Mouse (Mus musculus): Measurements from ENCODE around the gene Ezh1. TPM values are rescaled to one million over a fixed set of nuclear protein-coding genes. Genes with fewer than 3 reads are reported as not detected.

Gene Ezh1
- polyA plus RNA-seq, 1 experiment from 2014 or later: 10.2 TPM

- Histone ChIP-seq H3K4me1 (peaks cover 5% of the 10 kb centered on the region), H3K27ac (no peak overlapping the region), H3K4me3 (no peak overlapping the region), H3K9me3 (no peaks in the 10 kb centered on the region), H3K36me3 (replicated peaks) (no peaks in the 10 kb centered on the region), H3K27me3 (ENCODE audit: poor library complexity, severe bottlenecking) (no peaks in the 10 kb centered on the region)
- WGBS: 71% methylated on average over 2 of the region's 2 CpGs
- DNase-seq (ENCODE audit: extremely low spot score, low spot score): no peak
Observed at GRCm38 (mm10) chr11:101220853-101221252, 5.4 kb downstream of the Ezh1 start.

- WGBS: 86% methylated on average over 10 of the region's 10 CpGs
- peaks cover 10% of the 10 kb centered on the region; the same call in 1 of the 2 replicates for H3K36me3 ChIP-seq (replicated peaks)
- H3K4me1 ChIP-seq: no peaks in the 10 kb centered on the region
- no peak overlapping the region for H3K27ac ChIP-seq
- H3K27me3 ChIP-seq (ENCODE audit: poor library complexity, severe bottlenecking): no peaks in the 10 kb centered on the region
- no peaks in the 10 kb centered on the region for H3K9me3 ChIP-seq
- no peak overlapping the region for H3K4me3 ChIP-seq
- no peak for DNase-seq (ENCODE audit: extremely low spot score, low spot score)
Observed at GRCm38 (mm10) chr11:101218436-101219055, 7.7 kb downstream of the Ezh1 start.

GRCm38 (mm10) chr11:101216936-101217335 lies 9.3 kb downstream of the Ezh1 start:
- H3K4me1 ChIP-seq: no peaks in the 10 kb centered on the region
- H3K27me3 ChIP-seq (ENCODE audit: poor library complexity, severe bottlenecking): no peaks in the 10 kb centered on the region
- H3K4me3 ChIP-seq: no peak overlapping the region
- WGBS: 91% methylated on average over 5 of the region's 5 CpGs
- no peak overlapping the region for H3K27ac ChIP-seq
- peaks cover 18% of the 10 kb centered on the region for H3K36me3 ChIP-seq (replicated peaks)
- H3K9me3 ChIP-seq: no peaks in the 10 kb centered on the region
- DNase-seq (ENCODE audit: extremely low spot score, low spot score): no peak

GRCm38 (mm10) chr11:101211970-101212369 lies 14.3 kb downstream of the Ezh1 start:
- Histone ChIP-seq H3K27ac (no peak overlapping the region), H3K4me1 (no peaks in the 10 kb centered on the region), H3K9me3 (no peaks in the 10 kb centered on the region), H3K4me3 (no peak overlapping the region), H3K36me3 (replicated peaks) (peaks cover 38% of the 10 kb centered on the region), H3K27me3 (ENCODE audit: poor library complexity, severe bottlenecking) (no peaks in the 10 kb centered on the region)
- WGBS: 59% methylated on average over 3 of the region's 3 CpGs
- no peak for DNase-seq (ENCODE audit: extremely low spot score, low spot score)

- Histone ChIP-seq H3K27ac (0 out of 2 replicates have a peak overlapping the region, but pooled peaks have one; percentile 44), H3K36me3 (replicated peaks) (peaks cover 29% of the 10 kb centered on the region), H3K4me1 (peaks cover 4% of the 10 kb centered on the region; the same call in 1 of the 2 replicates), H3K9me3 (no peaks in the 10 kb centered on the region), H3K4me3 (peak overlapping the region; percentile 8; the same call in 1 of the 2 replicates), H3K27me3 (ENCODE audit: poor library complexity, severe bottlenecking) (no peaks in the 10 kb centered on the region)
- no peak for DNase-seq (ENCODE audit: extremely low spot score, low spot score)
- WGBS: 27% methylated on average over 7 of the region's 7 CpGs
Observed at GRCm38 (mm10) chr11:101200986-101201385, 25.3 kb downstream of the Ezh1 start.

GRCm38 (mm10) chr11:101199555-101199954 lies 26.7 kb downstream of the Ezh1 start:
- WGBS: 93% methylated on average over 3 of the region's 3 CpGs
- H3K27ac ChIP-seq: no peak overlapping the region
- peaks cover 4% of the 10 kb centered on the region; the same call in 1 of the 2 replicates for H3K4me1 ChIP-seq
- H3K4me3 ChIP-seq: no peak overlapping the region
- no peaks in the 10 kb centered on the region for H3K9me3 ChIP-seq
- DNase-seq (ENCODE audit: extremely low spot score, low spot score): no peak
- no peaks in the 10 kb centered on the region for H3K27me3 ChIP-seq (ENCODE audit: poor library complexity, severe bottlenecking)
- peaks cover 29% of the 10 kb centered on the region for H3K36me3 ChIP-seq (replicated peaks)

- H3K36me3 ChIP-seq (replicated peaks): peaks cover 31% of the 10 kb centered on the region
- WGBS: 94% methylated on average over 8 of the region's 8 CpGs
Observed at GRCm38 (mm10) chr11:101196175-101196574, 30.1 kb downstream of the Ezh1 start.

GRCm38 (mm10) chr11:101195571-101195970 lies 30.7 kb downstream of the Ezh1 start:
- 89% methylated on average over 8 of the region's 8 CpGs for WGBS
- H3K4me1 ChIP-seq: peaks cover 12% of the 10 kb centered on the region
- no peak overlapping the region for H3K27ac ChIP-seq
- no peak overlapping the region for H3K4me3 ChIP-seq
- peaks cover 31% of the 10 kb centered on the region for H3K36me3 ChIP-seq (replicated peaks)
- no peaks in the 10 kb centered on the region for H3K27me3 ChIP-seq (ENCODE audit: poor library complexity, severe bottlenecking)
- H3K9me3 ChIP-seq: no peaks in the 10 kb centered on the region
- no peak for DNase-seq (ENCODE audit: extremely low spot score, low spot score)

More at GRCm38 (mm10) chr11:101196175-101196574, 30.1 kb downstream of the Ezh1 start:
- no peak overlapping the region for H3K27ac ChIP-seq
- no peak for DNase-seq (ENCODE audit: extremely low spot score, low spot score)
- H3K9me3 ChIP-seq: no peaks in the 10 kb centered on the region
- peaks cover 10% of the 10 kb centered on the region for H3K4me1 ChIP-seq
- H3K4me3 ChIP-seq: no peak overlapping the region
- H3K27me3 ChIP-seq (ENCODE audit: poor library complexity, severe bottlenecking): no peaks in the 10 kb centered on the region

GRCm38 (mm10) chr11:101195101-101195500 lies 31.2 kb downstream of the Ezh1 start:
- no peak overlapping the region for H3K4me3 ChIP-seq
- no peak for DNase-seq (ENCODE audit: extremely low spot score, low spot score)
- H3K27me3 ChIP-seq (ENCODE audit: poor library complexity, severe bottlenecking): no peaks in the 10 kb centered on the region
- peaks cover 17% of the 10 kb centered on the region for H3K4me1 ChIP-seq
- H3K9me3 ChIP-seq: no peaks in the 10 kb centered on the region
- 86% methylated on average over 1 of the region's 1 CpGs for WGBS
- no peak overlapping the region for H3K27ac ChIP-seq
- peaks cover 30% of the 10 kb centered on the region for H3K36me3 ChIP-seq (replicated peaks)

- Histone ChIP-seq H3K36me3 (replicated peaks) (peaks cover 26% of the 10 kb centered on the region), H3K4me1 (peaks cover 21% of the 10 kb centered on the region), H3K27ac (no peak overlapping the region), H3K27me3 (ENCODE audit: poor library complexity, severe bottlenecking) (no peaks in the 10 kb centered on the region), H3K9me3 (no peaks in the 10 kb centered on the region), H3K4me3 (no peak overlapping the region)
- DNase-seq (ENCODE audit: extremely low spot score, low spot score): no peak
- 91% methylated on average over 6 of the region's 6 CpGs for WGBS
Observed at GRCm38 (mm10) chr11:101194643-101195042, 31.6 kb downstream of the Ezh1 start.

- Histone ChIP-seq H3K9me3 (no peaks in the 10 kb centered on the region), H3K4me3 (no peak overlapping the region), H3K4me1 (peaks cover 26% of the 10 kb centered on the region), H3K27me3 (ENCODE audit: poor library complexity, severe bottlenecking) (no peaks in the 10 kb centered on the region), H3K27ac (no peak overlapping the region), H3K36me3 (replicated peaks) (peaks cover 22% of the 10 kb centered on the region)
- no peak for DNase-seq (ENCODE audit: extremely low spot score, low spot score)
- 91% methylated on average over 5 of the region's 5 CpGs for WGBS
Observed at GRCm38 (mm10) chr11:101194137-101194536, 32.1 kb downstream of the Ezh1 start.

- H3K27ac ChIP-seq: no peak overlapping the region
- WGBS: 88% methylated on average over 7 of the region's 7 CpGs
- H3K9me3 ChIP-seq: no peaks in the 10 kb centered on the region
- peaks cover 12% of the 10 kb centered on the region for H3K36me3 ChIP-seq (replicated peaks)
- H3K4me3 ChIP-seq: no peak overlapping the region
- peaks cover 35% of the 10 kb centered on the region for H3K4me1 ChIP-seq
- no peak for DNase-seq (ENCODE audit: extremely low spot score, low spot score)
- no peaks in the 10 kb centered on the region for H3K27me3 ChIP-seq (ENCODE audit: poor library complexity, severe bottlenecking)
Observed at GRCm38 (mm10) chr11:101193076-101193475, 33.2 kb downstream of the Ezh1 start.

- 94% methylated on average over 6 of the region's 6 CpGs for WGBS
- peaks cover 36% of the 10 kb centered on the region for H3K4me1 ChIP-seq
- H3K4me3 ChIP-seq: no peak overlapping the region
- peaks cover 12% of the 10 kb centered on the region for H3K36me3 ChIP-seq (replicated peaks)
- DNase-seq (ENCODE audit: extremely low spot score, low spot score): no peak
- no peaks in the 10 kb centered on the region for H3K9me3 ChIP-seq
- H3K27me3 ChIP-seq (ENCODE audit: poor library complexity, severe bottlenecking): no peaks in the 10 kb centered on the region
- 0 out of 2 replicates have a peak overlapping the region, but pooled peaks have one; percentile 80 for H3K27ac ChIP-seq
Observed at GRCm38 (mm10) chr11:101192646-101193045, 33.6 kb downstream of the Ezh1 start.
